In the genomic region with DNA sequence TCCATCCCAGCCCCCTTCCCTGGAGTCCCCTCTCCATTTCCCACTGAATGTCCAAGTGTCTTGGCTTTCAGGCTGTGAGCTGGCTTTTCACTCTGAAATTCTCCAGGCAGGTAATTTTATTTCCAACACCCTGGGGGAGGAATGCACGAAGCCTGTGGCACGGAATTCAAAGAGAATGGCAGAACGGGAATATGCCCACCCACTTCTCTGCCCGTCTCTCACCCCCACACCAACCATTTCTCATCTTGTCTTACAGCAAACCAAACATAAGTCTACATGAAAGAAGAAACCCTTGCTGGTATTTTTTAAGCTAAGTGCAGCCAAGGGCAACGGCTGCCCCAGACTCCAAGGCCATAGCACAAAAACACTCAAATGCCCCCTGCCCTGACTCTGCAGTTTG, we compare ENCODE assay signal across 17 mouse cellular contexts.
"Had no signal": no experiment of that assay in that cellular context is flagged by ENCODE, and none has a peak within 500 bp of the region (broad histone marks: within the 10 kb centered on the region; RNA-seq: fewer than 3 reads in every experiment).

No protein-coding gene starts in this region.

- H3K9ac ChIP-seq: liver, embryonic 13.5 days; midbrain, embryonic 12.5 days; midbrain, embryonic 15.5 days; neural tube, embryonic 12.5 days; neural tube, embryonic 15.5 days had no signal

- H3K27ac ChIP-seq: liver, embryonic 13.5 days; macrophage; midbrain, embryonic 12.5 days; midbrain, embryonic 15.5 days; neural tube, embryonic 12.5 days; neural tube, embryonic 15.5 days had no signal

- H3K36me3 ChIP-seq: liver, embryonic 13.5 days; midbrain, embryonic 12.5 days; midbrain, embryonic 15.5 days; neural tube, embryonic 12.5 days; neural tube, embryonic 15.5 days had no signal

- H3K4me2 ChIP-seq: liver, embryonic 13.5 days; midbrain, embryonic 12.5 days; midbrain, embryonic 15.5 days; neural tube, embryonic 12.5 days; neural tube, embryonic 15.5 days had no signal

- H3K4me3 ChIP-seq: liver, embryonic 13.5 days; midbrain, embryonic 12.5 days; midbrain, embryonic 15.5 days; neural tube, embryonic 12.5 days; neural tube, embryonic 15.5 days had no signal

- H3K9me3 ChIP-seq: liver, embryonic 13.5 days; midbrain, embryonic 12.5 days; midbrain, embryonic 15.5 days; neural tube, embryonic 12.5 days; neural tube, embryonic 15.5 days had no signal

- H3K4me1 ChIP-seq: liver, embryonic 13.5 days; midbrain, embryonic 12.5 days; midbrain, embryonic 15.5 days; neural tube, embryonic 12.5 days; neural tube, embryonic 15.5 days had no signal

- DNase-seq: kidney, adult 2 months; kidney, postnatal 25 days; layer of hippocampus, postnatal 36 days; left cerebral cortex, postnatal 4 days; liver, embryonic 13.5 days; lung, adult 2 months; lung, postnatal 14 days; right cerebral cortex, postnatal 25 days; thymus, adult 2 months; thymus, postnatal 25 days had no signal

- ATAC-seq: inflammation-experienced regulatory T-cells, adult 6 months; intestine, embryonic 16.5 days; midbrain, embryonic 15.5 days had no signal

- H3K27me3 ChIP-seq: liver, embryonic 13.5 days; midbrain, embryonic 12.5 days; midbrain, embryonic 15.5 days; neural tube, embryonic 12.5 days; neural tube, embryonic 15.5 days had no signal
